Mouse (Mus musculus): ENCODE measurements around the gene E330017A01Rik. TPM values are rescaled to one million over a fixed set of nuclear protein-coding genes. Genes with fewer than 3 reads are reported as not detected.

The E330017A01Rik gene
- polyA plus RNA-seq, 1 experiment from 2014 or later: not detected

- Histone ChIP-seq H3K9ac (ENCODE audit: low read depth, low read length) (no peak overlapping the region), H3K27me3 (ENCODE audit: control insufficient read depth, insufficient read depth, low read length) (no peaks in the 10 kb centered on the region), H3K4me1 (ENCODE audit: control insufficient read depth, insufficient read depth, low read length) (no peaks in the 10 kb centered on the region), H3K4me3 (ENCODE audit: low read depth, low read length) (no peak overlapping the region), H3K36me3 (ENCODE audit: control insufficient read depth, insufficient read depth, low read length) (no peaks in the 10 kb centered on the region), H3K27ac (ENCODE audit: low read depth, low read length) (no peak overlapping the region), H3K9me3 (replicated peaks; ENCODE audit: control insufficient read depth, low read length) (no peaks in the 10 kb centered on the region), H3K4me2 (no peak overlapping the region)
- ATAC-seq (replicated peaks; ENCODE audit: insufficient number of reproducible peaks, low FRiP score, low TSS enrichment): no peak
- WGBS (ENCODE audit: insufficient replicate concordance): 70% methylated on average over 4 of the region's 4 CpGs
These were observed 18.0 kb upstream of the E330017A01Rik start for GRCm38 (mm10) chr16:58656526-58656925.

DNA sequence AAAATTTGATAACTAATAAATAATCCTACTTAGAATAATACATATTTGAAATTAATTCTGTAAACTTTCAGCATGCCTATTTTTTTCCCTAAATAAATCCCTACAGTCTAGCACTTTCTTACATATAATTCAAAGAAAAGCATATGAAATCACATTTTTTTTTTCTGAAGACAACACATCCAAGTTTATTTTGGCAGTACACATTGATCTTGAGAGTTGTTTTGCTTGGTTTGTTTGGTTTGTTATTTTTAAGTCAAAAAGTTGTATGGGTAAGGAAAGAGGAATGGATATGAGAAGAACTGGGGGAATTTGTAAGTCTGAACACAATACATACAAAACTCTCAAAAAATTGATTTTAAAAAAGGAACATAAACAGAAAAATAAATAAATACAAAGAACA lies 17.2 kb upstream of the E330017A01Rik start:
- H3K4me2 ChIP-seq: no peak overlapping the region
- H3K9ac ChIP-seq (ENCODE audit: low read depth, low read length): no peak overlapping the region
- H3K9me3 ChIP-seq (replicated peaks; ENCODE audit: control insufficient read depth, low read length): no peaks in the 10 kb centered on the region
- H3K4me3 ChIP-seq (ENCODE audit: low read depth, low read length): no peak overlapping the region
- H3K36me3 ChIP-seq (ENCODE audit: control insufficient read depth, insufficient read depth, low read length): no peaks in the 10 kb centered on the region
- no peak for ATAC-seq (replicated peaks; ENCODE audit: insufficient number of reproducible peaks, low FRiP score, low TSS enrichment)
- H3K4me1 ChIP-seq (ENCODE audit: control insufficient read depth, insufficient read depth, low read length): no peaks in the 10 kb centered on the region
- H3K27ac ChIP-seq (ENCODE audit: low read depth, low read length): no peak overlapping the region
- no peaks in the 10 kb centered on the region for H3K27me3 ChIP-seq (ENCODE audit: control insufficient read depth, insufficient read depth, low read length)

GRCm38 (mm10) chr16:58649979-58650378 lies 11.4 kb upstream of the E330017A01Rik start:
- Histone ChIP-seq H3K36me3 (ENCODE audit: control insufficient read depth, insufficient read depth, low read length) (no peaks in the 10 kb centered on the region), H3K9ac (ENCODE audit: low read depth, low read length) (no peak overlapping the region), H3K4me2 (no peak overlapping the region), H3K9me3 (replicated peaks; ENCODE audit: control insufficient read depth, low read length) (no peaks in the 10 kb centered on the region), H3K4me1 (ENCODE audit: control insufficient read depth, insufficient read depth, low read length) (no peaks in the 10 kb centered on the region), H3K4me3 (ENCODE audit: low read depth, low read length) (no peak overlapping the region), H3K27ac (ENCODE audit: low read depth, low read length) (no peak overlapping the region), H3K27me3 (ENCODE audit: control insufficient read depth, insufficient read depth, low read length) (no peaks in the 10 kb centered on the region)
- 90% methylated on average over 10 of the region's 10 CpGs for WGBS (ENCODE audit: insufficient replicate concordance)
- ATAC-seq (replicated peaks; ENCODE audit: insufficient number of reproducible peaks, low FRiP score, low TSS enrichment): no peak

- Histone ChIP-seq H3K4me1 (ENCODE audit: control insufficient read depth, insufficient read depth, low read length) (no peaks in the 10 kb centered on the region), H3K36me3 (ENCODE audit: control insufficient read depth, insufficient read depth, low read length) (no peaks in the 10 kb centered on the region), H3K4me3 (ENCODE audit: low read depth, low read length) (no peak overlapping the region), H3K9ac (ENCODE audit: low read depth, low read length) (no peak overlapping the region), H3K9me3 (replicated peaks; ENCODE audit: control insufficient read depth, low read length) (no peaks in the 10 kb centered on the region), H3K4me2 (no peak overlapping the region), H3K27ac (ENCODE audit: low read depth, low read length) (no peak overlapping the region), H3K27me3 (ENCODE audit: control insufficient read depth, insufficient read depth, low read length) (no peaks in the 10 kb centered on the region)
- 82% methylated on average over 7 of the region's 7 CpGs for WGBS (ENCODE audit: insufficient replicate concordance)
- no peak for ATAC-seq (replicated peaks; ENCODE audit: insufficient number of reproducible peaks, low FRiP score, low TSS enrichment)
These were observed 523 bp downstream of the E330017A01Rik start for GRCm38 (mm10) chr16:58638016-58638415.

DNA sequence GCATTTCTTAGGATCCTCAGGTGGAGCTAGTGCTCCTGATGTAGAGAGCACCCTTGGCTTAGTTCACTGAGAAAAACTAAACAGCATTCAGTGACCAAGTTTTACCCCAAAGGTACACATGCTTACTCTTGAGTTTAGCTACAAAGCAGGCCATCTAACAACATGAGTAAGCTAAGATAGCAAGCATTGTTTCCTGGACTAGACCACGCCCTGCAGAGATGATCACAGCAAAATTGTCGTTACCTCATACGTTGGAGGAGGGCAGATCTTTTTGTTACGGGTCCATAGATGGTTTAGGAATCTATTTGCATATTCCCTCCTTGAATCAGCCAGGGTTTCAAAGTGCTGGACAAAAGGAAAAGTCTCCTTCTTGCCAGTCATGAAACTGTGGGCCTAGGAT lies 1.1 kb downstream of the E330017A01Rik start:
- ATAC-seq (replicated peaks; ENCODE audit: insufficient number of reproducible peaks, low FRiP score, low TSS enrichment): peak; percentile 84

DNA sequence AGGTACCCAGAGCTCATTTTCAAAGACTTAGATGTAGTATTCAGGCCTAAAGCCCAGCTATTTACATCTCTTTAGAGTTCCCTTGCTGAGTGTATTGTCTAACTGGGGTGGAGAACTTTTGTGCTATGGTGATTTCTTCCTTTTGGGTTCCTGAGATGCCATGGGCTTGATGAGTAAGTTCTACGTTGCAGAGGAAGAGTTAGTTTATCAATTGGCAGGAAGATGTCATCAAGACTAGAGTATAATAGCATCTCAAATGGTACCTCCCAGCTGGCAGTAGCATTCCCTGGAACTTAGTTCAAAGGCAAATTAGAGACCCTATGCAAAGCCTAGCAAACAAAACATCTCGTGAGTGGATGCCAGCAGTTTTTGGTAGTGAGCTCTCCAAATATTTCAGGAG lies 2.7 kb downstream of the E330017A01Rik start:
- 67% methylated on average over 2 of the region's 2 CpGs for WGBS (ENCODE audit: insufficient replicate concordance)
- Histone ChIP-seq H3K9ac (ENCODE audit: low read depth, low read length) (no peak overlapping the region), H3K9me3 (replicated peaks; ENCODE audit: control insufficient read depth, low read length) (no peaks in the 10 kb centered on the region), H3K4me1 (ENCODE audit: control insufficient read depth, insufficient read depth, low read length) (no peaks in the 10 kb centered on the region), H3K4me3 (ENCODE audit: low read depth, low read length) (no peak overlapping the region), H3K36me3 (ENCODE audit: control insufficient read depth, insufficient read depth, low read length) (no peaks in the 10 kb centered on the region), H3K4me2 (no peak overlapping the region), H3K27ac (ENCODE audit: low read depth, low read length) (no peak overlapping the region), H3K27me3 (ENCODE audit: control insufficient read depth, insufficient read depth, low read length) (no peaks in the 10 kb centered on the region)
- no peak for ATAC-seq (replicated peaks; ENCODE audit: insufficient number of reproducible peaks, low FRiP score, low TSS enrichment)

More for the DNA sequence above, 1.1 kb downstream of the E330017A01Rik start:
- Histone ChIP-seq H3K36me3 (ENCODE audit: control insufficient read depth, insufficient read depth, low read length) (no peaks in the 10 kb centered on the region), H3K4me3 (ENCODE audit: low read depth, low read length) (no peak overlapping the region), H3K27me3 (ENCODE audit: control insufficient read depth, insufficient read depth, low read length) (no peaks in the 10 kb centered on the region), H3K4me1 (ENCODE audit: control insufficient read depth, insufficient read depth, low read length) (no peaks in the 10 kb centered on the region), H3K4me2 (no peak overlapping the region), H3K9ac (ENCODE audit: low read depth, low read length) (no peak overlapping the region), H3K9me3 (replicated peaks; ENCODE audit: control insufficient read depth, low read length) (no peaks in the 10 kb centered on the region), H3K27ac (ENCODE audit: low read depth, low read length) (peak overlapping the region; percentile 41; the same call in 1 of the 2 replicates)
- 75% methylated on average over 4 of the region's 4 CpGs for WGBS (ENCODE audit: insufficient replicate concordance)

- Histone ChIP-seq H3K27ac (ENCODE audit: low read depth, low read length) (no peak overlapping the region), H3K9ac (ENCODE audit: low read depth, low read length) (no peak overlapping the region), H3K4me3 (ENCODE audit: low read depth, low read length) (no peak overlapping the region), H3K27me3 (ENCODE audit: control insufficient read depth, insufficient read depth, low read length) (no peaks in the 10 kb centered on the region), H3K36me3 (ENCODE audit: control insufficient read depth, insufficient read depth, low read length) (no peaks in the 10 kb centered on the region), H3K9me3 (replicated peaks; ENCODE audit: control insufficient read depth, low read length) (no peaks in the 10 kb centered on the region), H3K4me1 (ENCODE audit: control insufficient read depth, insufficient read depth, low read length) (no peaks in the 10 kb centered on the region), H3K4me2 (no peak overlapping the region)
- ATAC-seq (replicated peaks; ENCODE audit: insufficient number of reproducible peaks, low FRiP score, low TSS enrichment): no peak; the same call in 1 of the 2 replicates
- 62% methylated on average over 2 of the region's 2 CpGs for WGBS (ENCODE audit: insufficient replicate concordance)
These were observed 8.8 kb downstream of the E330017A01Rik start for GRCm38 (mm10) chr16:58629736-58630135.

DNA sequence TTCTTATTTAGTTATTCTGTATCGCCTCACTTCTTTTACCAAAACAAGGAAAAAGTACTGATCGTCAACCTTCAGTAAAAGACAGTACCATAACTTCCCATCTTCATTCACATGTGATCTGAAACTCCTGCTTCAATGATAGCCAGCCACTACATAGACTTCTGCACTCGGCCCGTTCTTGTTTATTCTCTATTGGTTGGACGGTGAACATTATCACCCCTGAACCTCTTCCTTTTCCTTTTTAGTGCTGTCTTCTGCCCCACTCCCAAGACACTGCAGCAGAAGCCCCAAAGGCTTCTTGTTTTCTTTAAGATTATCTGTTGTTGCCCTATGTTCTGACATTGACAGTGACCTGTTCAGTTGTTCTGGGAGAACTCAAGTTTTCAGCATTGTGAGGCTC lies 9.6 kb downstream of the E330017A01Rik start:
- Histone ChIP-seq H3K27me3 (ENCODE audit: control insufficient read depth, insufficient read depth, low read length) (no peaks in the 10 kb centered on the region), H3K9me3 (replicated peaks; ENCODE audit: control insufficient read depth, low read length) (no peaks in the 10 kb centered on the region), H3K4me1 (ENCODE audit: control insufficient read depth, insufficient read depth, low read length) (no peaks in the 10 kb centered on the region), H3K4me3 (ENCODE audit: low read depth, low read length) (no peak overlapping the region), H3K27ac (ENCODE audit: low read depth, low read length) (no peak overlapping the region), H3K9ac (ENCODE audit: low read depth, low read length) (no peak overlapping the region), H3K4me2 (no peak overlapping the region), H3K36me3 (ENCODE audit: control insufficient read depth, insufficient read depth, low read length) (no peaks in the 10 kb centered on the region)
- no peak for ATAC-seq (replicated peaks; ENCODE audit: insufficient number of reproducible peaks, low FRiP score, low TSS enrichment)
- 84% methylated on average over 5 of the region's 5 CpGs for WGBS (ENCODE audit: insufficient replicate concordance)

- Histone ChIP-seq H3K4me3 (ENCODE audit: low read depth, low read length) (no peak overlapping the region), H3K4me2 (no peak overlapping the region), H3K36me3 (ENCODE audit: control insufficient read depth, insufficient read depth, low read length) (no peaks in the 10 kb centered on the region), H3K9ac (ENCODE audit: low read depth, low read length) (no peak overlapping the region), H3K4me1 (ENCODE audit: control insufficient read depth, insufficient read depth, low read length) (no peaks in the 10 kb centered on the region), H3K27ac (ENCODE audit: low read depth, low read length) (no peak overlapping the region), H3K9me3 (replicated peaks; ENCODE audit: control insufficient read depth, low read length) (no peaks in the 10 kb centered on the region), H3K27me3 (ENCODE audit: control insufficient read depth, insufficient read depth, low read length) (no peaks in the 10 kb centered on the region)
- ATAC-seq (replicated peaks; ENCODE audit: insufficient number of reproducible peaks, low FRiP score, low TSS enrichment): no peak
- WGBS (ENCODE audit: insufficient replicate concordance): 100% methylated on average over 2 of the region's 2 CpGs
These were observed 10.2 kb downstream of the E330017A01Rik start for GRCm38 (mm10) chr16:58628336-58628680.

Data from heart, embryonic 11.5 days (tissue).